Mouse (Mus musculus) cortical plate, adult 2 months (tissue): ENCODE data around the gene Scube3. TPM values are rescaled to one million over a fixed set of nuclear protein-coding genes. Genes with fewer than 3 reads are reported as not detected.

Experiments used
- H3K27ac ChIP-seq: fragments of 200-500 bp; 2 replicates; pipeline ENCODE4 v1.5.1; 2012; ENCODE audit warnings: low read length, control low read depth, inconsistent platforms; ENCODE audit not compliant: insufficient read depth
- H3K4me1 ChIP-seq: fragments of 200-500 bp; 2 replicates; pipeline ENCODE4 v1.6.1; 2011; ENCODE audit warnings: low read length; ENCODE audit not compliant: control insufficient read depth, insufficient read depth
- H3K4me3 ChIP-seq: fragments of 200-500 bp; 2 replicates; pipeline ENCODE4 v1.5.1; 2011; ENCODE audit warnings: mild to moderate bottlenecking, low read length, control low read depth; ENCODE audit not compliant: insufficient read depth
- CTCF ChIP-seq: fragments of 200-500 bp; IDR thresholded peaks from 2 replicates; pipeline ENCODE4 v1.5.1; 2011; ENCODE audit warnings: mild to moderate bottlenecking, control low read depth, low read length; ENCODE audit not compliant: insufficient read depth; ENCODE audit errors: extremely low read depth
- POLR2A ChIP-seq: fragments of 200-500 bp; IDR thresholded peaks from 2 replicates; pipeline ENCODE4 v1.6.1; 2011; ENCODE audit warnings: mild to moderate bottlenecking, low read length, control low read depth; ENCODE audit not compliant: insufficient read depth; ENCODE audit errors: extremely low read depth
- polyA plus RNA-seq: library from polyadenylated mRNA; depleted of rRNA; stranded (reverse); fragments of >200 nt; gene quantifications from 2 replicates; pipeline ENCODE4 v1.2.3, GENCODE M21; 2012

Gene Scube3
- polyA plus RNA-seq, 1 experiment: 3.0 TPM

DNA sequence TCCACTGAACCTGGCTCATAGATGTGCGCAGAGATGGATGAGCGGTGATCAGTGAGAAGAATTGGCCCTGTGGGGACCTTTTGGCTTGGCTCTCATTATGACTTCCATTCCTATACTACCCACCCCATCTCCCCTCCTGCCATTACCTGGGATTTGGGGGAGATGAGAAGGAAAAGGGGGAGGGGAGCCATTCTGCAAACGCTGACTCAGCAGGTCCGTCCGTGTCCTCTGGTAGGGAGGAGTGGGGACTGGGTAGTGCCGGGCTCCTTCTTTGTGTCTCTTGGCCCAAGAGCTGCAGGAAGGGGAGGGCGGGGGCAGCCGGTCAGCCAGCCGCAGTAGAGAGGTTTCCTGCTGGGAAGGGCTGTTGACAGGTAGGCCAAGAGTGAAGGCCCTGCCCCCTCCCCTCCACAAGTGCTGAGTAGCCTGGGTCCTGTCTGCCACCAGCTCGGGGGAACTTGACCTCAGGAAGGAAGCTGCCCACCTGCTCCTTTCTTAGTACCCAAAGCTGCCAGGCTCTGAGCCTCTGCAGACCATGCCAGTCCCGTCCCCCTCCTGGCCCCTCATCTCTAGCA is 19.5 kb downstream of the Scube3 start:
- H3K4me1 ChIP-seq: no peaks in the 10 kb centered on the region
- no peak overlapping the region for H3K27ac ChIP-seq
- TF ChIP-seq POLR2A (no peak), CTCF (no peak)
- no peak overlapping the region for H3K4me3 ChIP-seq

DNA sequence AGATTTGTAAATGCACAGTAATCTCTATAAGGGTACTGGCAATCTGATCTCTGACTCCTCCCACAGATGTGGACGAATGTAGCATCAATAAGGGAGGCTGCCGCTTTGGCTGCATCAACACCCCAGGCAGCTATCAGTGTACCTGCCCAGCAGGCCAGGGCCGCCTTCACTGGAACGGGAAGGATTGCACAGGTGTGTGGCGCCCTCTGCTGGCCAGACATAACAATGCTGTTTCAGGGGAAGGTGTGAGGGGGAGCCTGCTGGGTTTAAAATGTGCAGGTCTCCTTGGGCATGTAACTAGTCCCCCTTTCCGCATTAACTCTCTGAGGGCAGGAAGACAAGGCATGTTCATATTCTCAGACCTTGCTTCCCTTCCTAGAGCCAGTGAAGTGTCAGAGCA is 21.7 kb downstream of the Scube3 start:
- H3K27ac ChIP-seq: no peak overlapping the region
- no peak overlapping the region for H3K4me3 ChIP-seq
- TF ChIP-seq POLR2A (no peak), CTCF (peak; percentile 91)

DNA sequence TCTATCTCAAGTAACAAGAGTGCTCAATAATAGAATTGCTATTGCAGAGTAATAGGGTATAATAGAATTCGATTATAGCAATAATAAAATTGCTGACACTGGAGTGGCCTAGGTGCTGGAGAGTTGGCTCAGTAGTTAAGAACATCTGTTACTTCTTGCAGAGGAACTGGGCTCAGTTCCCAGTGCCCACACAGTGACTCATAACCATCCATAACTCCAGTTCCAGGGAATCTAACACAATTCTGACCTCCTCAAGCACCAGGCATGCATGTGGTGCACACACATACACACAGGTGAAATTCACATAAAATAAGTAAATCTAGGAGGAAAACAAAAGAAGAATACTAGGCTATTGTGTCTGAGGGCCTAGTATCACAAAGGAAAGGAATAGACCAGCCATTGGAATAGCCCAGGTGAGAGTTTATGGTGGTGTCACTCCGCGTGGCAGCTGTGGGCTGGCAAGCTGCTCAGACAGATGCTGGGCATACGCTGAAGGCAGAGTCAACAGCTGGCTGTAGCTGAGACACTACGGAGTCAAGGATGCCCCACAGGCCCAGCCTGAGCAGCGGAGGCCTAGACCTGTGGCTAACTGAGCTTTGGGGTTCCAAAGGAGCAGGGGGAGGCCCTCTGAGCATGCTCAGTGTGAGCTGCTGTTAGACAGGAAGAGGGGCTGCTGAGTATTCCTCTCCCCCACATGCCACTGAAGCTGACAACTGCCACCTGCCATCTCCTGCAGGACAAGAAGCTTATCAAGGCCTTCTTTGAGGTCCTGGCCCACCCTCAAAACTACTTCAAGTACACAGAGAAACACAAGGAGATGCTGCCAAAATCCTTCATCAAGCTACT is 28.7 kb downstream of the Scube3 start:
- Histone ChIP-seq H3K27ac (no peak overlapping the region), H3K4me1 (no peaks in the 10 kb centered on the region; the same call in 1 of the 2 replicates), H3K4me3 (no peak overlapping the region)
- TF ChIP-seq CTCF (no peak), POLR2A (no peak)

More for the DNA sequence above, 21.7 kb downstream of the Scube3 start:
- no peaks in the 10 kb centered on the region for H3K4me1 ChIP-seq

DNA sequence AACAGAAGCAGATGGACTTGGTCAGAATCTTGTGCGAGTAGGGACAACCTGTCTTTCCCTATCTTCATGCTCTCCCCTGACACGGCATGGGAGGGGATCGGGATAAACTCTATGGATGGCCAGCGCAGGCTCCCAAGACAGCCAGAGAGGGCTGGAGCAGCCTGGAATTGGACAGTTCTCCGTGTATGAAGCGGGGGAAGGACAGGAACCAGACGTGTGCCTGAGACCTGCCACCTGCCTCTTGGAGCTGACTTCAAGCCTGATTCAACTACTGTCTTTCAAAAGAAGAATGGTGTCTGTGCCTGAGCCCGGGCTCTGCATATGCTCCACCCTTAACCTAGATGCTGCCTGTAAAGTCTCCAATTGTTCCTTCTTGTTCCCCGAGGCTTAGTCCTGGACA is 30.7 kb downstream of the Scube3 start:
- Histone ChIP-seq H3K27ac (no peak overlapping the region), H3K4me1 (no peaks in the 10 kb centered on the region; the same call in 1 of the 2 replicates), H3K4me3 (no peak overlapping the region)
- TF ChIP-seq POLR2A: no peak
- no peak for TF ChIP-seq CTCF

DNA sequence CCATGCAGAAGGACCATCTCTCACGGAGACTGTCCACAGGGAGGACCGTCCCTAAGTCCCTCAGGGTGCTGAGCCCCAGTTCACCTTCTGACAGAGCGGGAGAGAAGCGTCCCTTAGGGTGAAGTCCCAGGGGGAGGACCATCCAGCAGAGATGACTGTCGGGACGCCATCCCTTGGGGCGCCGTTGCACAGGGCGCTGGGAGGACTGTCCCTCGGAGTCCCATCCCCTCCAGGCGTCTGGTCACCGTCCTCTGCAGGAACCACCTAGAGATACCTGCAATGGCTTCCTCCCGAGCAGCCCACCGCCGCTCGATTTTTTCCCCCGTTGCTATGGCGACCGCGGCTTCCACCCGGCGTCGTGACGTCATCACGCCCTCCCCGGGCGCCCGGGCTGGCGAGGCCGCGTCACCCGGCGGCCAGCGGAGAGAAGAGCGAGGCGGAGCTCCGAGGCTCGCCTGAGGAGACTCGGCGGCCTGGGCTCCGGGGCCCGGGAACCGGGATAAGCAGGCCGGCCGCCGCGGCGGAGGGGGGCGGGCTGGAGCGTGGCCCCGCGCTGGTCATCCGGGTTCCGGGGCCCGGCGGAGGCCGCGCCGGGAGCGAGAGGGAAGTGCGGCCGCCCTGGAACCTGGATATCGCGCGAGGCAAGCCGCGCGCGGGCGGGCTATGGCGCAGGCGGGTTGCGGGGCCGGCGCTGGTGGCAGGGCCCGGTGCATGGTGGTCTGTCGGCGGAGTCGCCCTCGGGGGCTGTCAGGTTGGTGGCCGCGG is 35.0 kb downstream of the Scube3 start, which contains the start of gene Zfp523:
Zfp523 (plus strand) TSS at position 355 of the 765 bp plus-strand sequence.
- no peak for TF ChIP-seq CTCF
- TF ChIP-seq POLR2A: no peak
- peak within 1 kb of the TSS; percentile 97 for H3K27ac ChIP-seq
- H3K4me3 ChIP-seq: peak within 1 kb of the TSS; percentile 70
- H3K4me1 ChIP-seq: peaks cover 2% of the 10 kb centered on the region

DNA sequence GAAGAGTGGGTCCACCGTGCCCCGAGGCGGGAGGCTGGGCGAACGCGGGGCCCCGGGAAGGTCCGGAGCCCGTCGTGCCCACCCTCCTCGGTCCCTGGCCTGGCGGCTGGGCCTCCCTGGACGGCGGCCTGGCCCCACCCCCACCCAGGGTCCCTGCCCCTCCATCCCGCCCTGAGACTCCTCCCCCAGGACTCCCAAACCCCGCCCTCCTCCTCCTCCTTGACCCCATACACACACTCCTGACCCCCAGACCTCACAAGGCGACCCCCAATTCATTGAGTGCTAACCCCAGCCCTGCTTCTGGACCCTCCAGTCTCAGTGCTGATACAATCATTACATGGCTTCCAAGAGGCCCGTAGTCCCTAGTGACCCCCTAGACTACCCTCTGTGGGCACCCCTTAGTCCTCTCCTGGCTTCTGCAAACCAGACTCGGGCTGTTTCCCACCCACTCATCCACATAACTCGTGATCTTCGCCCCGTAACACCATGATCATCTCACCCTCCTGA is 35.7 kb downstream of the Scube3 start:
- H3K4me1 ChIP-seq: peaks cover 2% of the 10 kb centered on the region
- peak overlapping the region; percentile 97 for H3K27ac ChIP-seq
- TF ChIP-seq CTCF: no peak
- TF ChIP-seq POLR2A: no peak
- peak overlapping the region; percentile 70 for H3K4me3 ChIP-seq

DNA sequence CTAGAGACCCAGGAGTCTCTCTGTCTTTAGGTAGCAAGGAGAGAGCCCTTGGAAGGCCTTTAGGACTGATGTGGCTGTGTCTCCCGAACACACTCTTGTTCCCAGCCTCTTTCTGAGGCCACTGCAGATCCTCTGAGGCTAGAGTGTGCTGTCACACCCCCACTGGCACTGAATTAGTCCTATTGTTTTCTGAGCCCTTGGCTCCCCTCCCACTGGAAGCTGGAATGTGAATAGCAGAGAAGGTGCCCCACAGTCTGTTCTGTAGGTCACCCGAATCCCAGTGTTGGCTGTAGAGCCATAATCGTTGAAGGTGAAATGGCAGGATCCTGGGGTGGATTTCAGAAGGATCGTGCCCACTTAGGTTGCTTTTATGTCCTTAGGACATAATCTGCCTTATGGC is 38.4 kb downstream of the Scube3 start:
- H3K27ac ChIP-seq: no peak overlapping the region
- no peak overlapping the region for H3K4me3 ChIP-seq
- H3K4me1 ChIP-seq: peaks cover 4% of the 10 kb centered on the region
- no peak for TF ChIP-seq POLR2A
- no peak for TF ChIP-seq CTCF

DNA sequence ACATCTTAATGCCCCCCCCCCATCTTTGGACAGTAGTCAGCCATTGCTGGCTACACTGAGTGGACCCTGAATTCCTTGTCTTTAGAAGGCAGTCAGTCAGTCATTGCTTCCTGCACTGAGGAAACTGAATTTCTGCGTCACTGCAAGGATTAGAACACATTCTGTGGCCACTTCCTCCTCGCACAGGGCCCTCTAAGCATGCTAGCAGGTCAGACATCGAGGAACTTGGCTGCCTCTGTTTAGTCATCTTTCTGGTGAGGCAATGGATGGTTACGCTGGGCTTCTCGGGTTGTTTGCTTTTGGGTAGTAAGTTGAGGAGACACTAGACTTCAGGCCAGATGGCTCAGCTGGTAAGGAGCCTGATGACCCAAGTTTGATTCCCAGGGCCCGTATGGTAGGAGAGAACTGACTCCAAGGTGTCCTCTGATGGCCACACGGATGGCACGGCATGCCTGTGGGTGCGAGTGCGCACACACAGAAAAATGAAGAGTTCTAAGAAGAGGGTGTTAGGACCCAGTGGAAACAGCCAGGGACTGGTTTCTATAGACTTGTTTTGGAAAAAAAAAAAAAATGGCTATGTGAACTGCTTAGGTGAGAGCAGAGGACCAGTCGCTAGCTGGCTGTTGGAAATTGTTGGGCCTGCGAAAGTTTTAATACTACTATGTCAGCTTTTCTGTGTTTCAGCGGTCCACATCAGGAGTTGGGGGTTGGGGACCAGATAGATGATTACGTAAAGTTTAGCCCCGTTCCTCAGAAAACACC is 39.0 kb downstream of the Scube3 start:
- peaks cover 4% of the 10 kb centered on the region for H3K4me1 ChIP-seq
- TF ChIP-seq CTCF (no peak), POLR2A (no peak)
- H3K27ac ChIP-seq: no peak overlapping the region
- no peak overlapping the region for H3K4me3 ChIP-seq

DNA sequence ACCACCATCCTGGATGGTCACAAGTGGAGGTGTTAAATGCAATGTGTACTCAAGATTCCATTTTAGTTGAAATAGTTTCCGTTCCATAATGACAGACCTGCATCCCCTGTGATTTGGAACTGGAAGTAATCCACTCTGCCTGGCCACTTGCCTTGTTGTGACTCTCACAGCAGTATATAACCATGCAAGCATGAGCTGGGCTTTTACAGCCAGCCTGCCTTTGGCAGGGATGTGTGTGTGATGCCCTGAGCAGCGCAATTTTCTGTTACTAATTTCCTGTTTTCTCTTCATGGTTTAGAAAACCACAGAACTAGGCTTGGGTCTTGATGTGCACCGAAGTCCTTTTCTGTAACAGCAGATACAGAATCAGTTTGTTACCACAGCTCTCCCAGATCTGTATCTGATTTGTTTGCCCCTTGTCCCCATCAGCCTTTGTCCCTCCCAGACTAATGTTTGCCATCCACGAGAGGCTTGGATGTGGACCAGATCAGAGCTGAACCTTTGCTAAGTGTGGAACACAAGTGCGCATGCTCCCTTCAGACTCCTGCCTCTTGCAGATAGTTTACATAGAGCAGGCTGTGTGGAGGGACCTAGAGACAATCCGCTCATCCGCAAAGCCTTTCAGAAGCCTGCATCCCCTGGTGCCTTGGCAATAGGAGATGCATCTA is 43.2 kb downstream of the Scube3 start:
- TF ChIP-seq POLR2A (no peak), CTCF (no peak)
- Histone ChIP-seq H3K4me3 (no peak overlapping the region), H3K4me1 (peaks cover 4% of the 10 kb centered on the region), H3K27ac (no peak overlapping the region)
